Comparison of ENCODE assay signal across 8 mouse cellular contexts in genomic region chr9:45042056-45042720, GRCm38 (mm10). TPM values are rescaled to one million over a fixed set of nuclear protein-coding genes. Genes with fewer than 3 reads are reported as not detected.
A peak's percentile ranks its signal among the peaks of the same experiment; 100 is the strongest.
DNase-seq lines count a peak whose midpoint lies in the region; ATAC-seq and TF ChIP-seq lines count a peak whose summit lies in the region.

No protein-coding gene starts in this region.

- no peak for TF ChIP-seq POLR2A in lung, adult 2 months (IDR thresholded peaks at IDR 0.05; ENCODE audit: borderline replicate concordance, extremely low read depth, low read depth, low read length)

- DNase-seq in right cerebral cortex, adult 18-20 months, result peak; percentile 4
- no peak for DNase-seq in right cerebral cortex, adult 2 months (ENCODE audit: low spot score in 2 of 2)
- peak; percentile 81 for DNase-seq in kidney, adult 18-20 months
- peak; percentile 51 for DNase-seq in lung, adult 2 months
- peak; percentile 29 for DNase-seq in urinary bladder, postnatal 10 days (ENCODE audit: low spot score)
- no peak for DNase-seq in frontal cortex, postnatal 10 days (ENCODE audit: low spot score in 2 of 2)
- DNase-seq in right cerebral cortex, postnatal 14 days, result no peak

- H3K9ac ChIP-seq in embryonic facial prominence, embryonic 15.5 days, result peak overlapping the region; percentile 7; the same call in 1 of the 2 replicates

- H3K9me3 ChIP-seq in embryonic facial prominence, embryonic 15.5 days (replicated peaks), result no peaks in the 10 kb centered on the region

- peak; percentile 83 for ATAC-seq in embryonic facial prominence, embryonic 15.5 days (ENCODE audit: insufficient number of reproducible peaks, low FRiP score, low TSS enrichment, low read depth)

- peak overlapping the region; percentile 38 for H3K4me3 ChIP-seq in embryonic facial prominence, embryonic 15.5 days (replicated peaks)
- peak overlapping the region; percentile 41 for H3K4me3 ChIP-seq in lung, adult 2 months (replicated peaks; ENCODE audit: extremely low read depth, low read depth, low read length)

- no peak for TF ChIP-seq CTCF in lung, adult 2 months (IDR thresholded peaks at IDR 0.05; ENCODE audit: insufficient read depth, low read length)

- H3K4me2 ChIP-seq in embryonic facial prominence, embryonic 15.5 days (replicated peaks), result peak overlapping the region; percentile 43

- WGBS in embryonic facial prominence, embryonic 15.5 days, result 2% methylated on average over 20 of the region's 20 CpGs
- 4% methylated on average over 20 of the region's 20 CpGs for WGBS in lung, adult 2 months

- H3K27ac ChIP-seq in embryonic facial prominence, embryonic 15.5 days (replicated peaks), result peak overlapping the region; percentile 70

- H3K4me1 ChIP-seq in embryonic facial prominence, embryonic 15.5 days, result peaks cover 15% of the 10 kb centered on the region
- H3K4me1 ChIP-seq in lung, adult 2 months (ENCODE audit: control insufficient read depth, insufficient read depth, low read length), result no peaks in the 10 kb centered on the region

- no peaks in the 10 kb centered on the region for H3K36me3 ChIP-seq in embryonic facial prominence, embryonic 15.5 days

- peaks cover 44% of the 10 kb centered on the region for H3K27me3 ChIP-seq in embryonic facial prominence, embryonic 15.5 days

RNA-seq across cellular contexts. Expression of gene Mpzl2, which starts 2.6 kb away (rescaled TPM):
- polyA plus RNA-seq in embryonic facial prominence, embryonic 15.5 days (2015; fragmentation: Nextera tagmentation; extraction: Ambion mirVana), result 28.1 and 35.4 TPM in 2 replicates
- 3.3 and 8.6 TPM in 2 replicates for polyA plus RNA-seq in lung, adult 2 months (2012; rRNA removed)

RNA-seq across cellular contexts. Expression of gene Mpzl3, which starts 12.8 kb away (rescaled TPM):
- 8.4 and 9.0 TPM in 2 replicates for polyA plus RNA-seq in embryonic facial prominence, embryonic 15.5 days (2015; fragmentation: Nextera tagmentation; extraction: Ambion mirVana)
- polyA plus RNA-seq in lung, adult 2 months (2012; rRNA removed), result 1.2 and 10.7 TPM in 2 replicates

RNA-seq across cellular contexts. Expression of gene Cd3e, which starts 32.8 kb away (rescaled TPM):
- polyA plus RNA-seq in embryonic facial prominence, embryonic 15.5 days (2015; fragmentation: Nextera tagmentation; extraction: Ambion mirVana), result 0.11 and 0.23 TPM in 2 replicates
- polyA plus RNA-seq in lung, adult 2 months (2012; rRNA removed), result 3.0 and 4.8 TPM in 2 replicates

RNA-seq across cellular contexts. Expression of gene Jaml, which starts 36.8 kb away (rescaled TPM):
- polyA plus RNA-seq in embryonic facial prominence, embryonic 15.5 days (2015; fragmentation: Nextera tagmentation; extraction: Ambion mirVana), result 0.41 and 0.77 TPM in 2 replicates
- 0.69 and 1.3 TPM in 2 replicates for polyA plus RNA-seq in lung, adult 2 months (2012; rRNA removed)

Comparison
In these comparisons a context has a peak if more than half of its experiments do, and no peak if none do; other contexts are left out.
1. DNase-seq: peak in right cerebral cortex, adult 18-20 months (single experiment), kidney, adult 18-20 months (single experiment), lung, adult 2 months (single experiment) and urinary bladder, postnatal 10 days (single experiment); none in right cerebral cortex, adult 2 months (0 of 2), frontal cortex, postnatal 10 days (0 of 2) and right cerebral cortex, postnatal 14 days (single experiment).